Mouse (Mus musculus): ENCODE measurements around the gene Pcdh7.

DNA sequence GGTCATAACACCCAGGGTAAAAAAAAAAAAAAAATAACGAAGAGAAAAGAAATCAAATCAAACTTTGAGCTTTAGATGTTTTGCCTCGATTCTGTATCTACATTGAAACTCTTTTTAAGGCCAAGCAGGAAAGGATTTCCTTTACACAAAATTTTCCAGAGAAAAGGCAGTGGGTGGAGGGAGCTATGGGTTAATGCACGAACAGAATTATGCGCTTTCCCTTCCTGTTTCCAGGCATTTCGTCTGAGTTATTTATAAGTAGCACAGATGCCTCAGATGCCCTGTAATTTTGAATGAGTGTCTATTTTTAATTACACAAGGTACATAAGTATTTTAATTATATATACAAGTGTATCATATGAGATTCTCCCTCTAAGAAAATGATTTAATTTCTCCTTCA lies 436.2 kb downstream of the Pcdh7 start:
- no peak for TF ChIP-seq CTCF (IDR thresholded peaks at IDR 0.05; ENCODE audit: low read depth)
- no peak for TF ChIP-seq EP300 (IDR thresholded peaks at IDR 0.05; ENCODE audit: low read depth)

Measured in liver, embryonic 14.5 days (tissue).